Mouse (Mus musculus): ENCODE measurements around the gene Dram1.

Gene Dram1

DNA sequence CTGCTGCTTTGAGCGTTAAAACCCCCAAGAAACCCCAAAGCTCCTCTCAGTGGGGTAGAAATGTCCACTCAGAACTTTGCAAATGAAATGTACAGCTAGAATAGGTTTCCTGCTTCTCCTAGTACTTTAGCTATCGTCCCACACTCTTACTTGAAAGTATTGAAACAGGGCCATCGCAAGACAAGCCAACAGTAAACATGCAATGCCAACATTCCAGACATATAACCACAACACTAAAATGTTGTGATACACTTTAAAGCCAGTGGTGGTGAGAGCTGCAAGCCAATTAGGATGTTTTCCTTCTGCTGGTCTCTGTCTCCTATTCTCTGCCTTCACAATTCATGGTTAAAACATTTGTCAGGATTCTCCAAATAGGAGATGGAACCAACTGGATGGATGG is 97.2 kb downstream of the Dram1 start:
- DNase-seq, result no peak

GRCm38 (mm10) chr10:88274045-88274444 is 104.8 kb downstream of the Dram1 start:
- no peak for DNase-seq

All from retina, postnatal 1 day (tissue).